Mouse (Mus musculus) frontal cortex, postnatal 10 days (tissue): ENCODE results near the gene Fahd1.

Experiments used
- DNase-seq, 2 experiments: peaks; one replicate each; pipeline ENCODE4 v3.0.0; 2022; ENCODE audit warnings: low spot score in 2 of 2, mixed read lengths in 1 of 2

The Fahd1 gene

GRCm38 (mm10) chr17:24847386-24847785 lies 2.8 kb downstream of the Fahd1 start:
- DNase-seq: no peak

GRCm38 (mm10) chr17:24844525-24844924 lies 5.6 kb downstream of the Fahd1 start:
- DNase-seq: no peak

- no peak for DNase-seq
These were observed 7.5 kb downstream of the Fahd1 start for GRCm38 (mm10) chr17:24842631-24843030.

GRCm38 (mm10) chr17:24841133-24841532 lies 9.0 kb downstream of the Fahd1 start:
- DNase-seq: no peak

- DNase-seq: no peak
These were observed 9.8 kb downstream of the Fahd1 start for GRCm38 (mm10) chr17:24840341-24840740.

- no peak for DNase-seq
These were observed 10.3 kb downstream of the Fahd1 start, which contains the start of gene Hagh for GRCm38 (mm10) chr17:24839842-24840241. Gene Hagh (plus strand): TSS chr17:24840143.

GRCm38 (mm10) chr17:24821351-24822280 lies 28.5 kb downstream of the Fahd1 start:
- DNase-seq: no peak

- no peak for DNase-seq
These were observed 30.7 kb downstream of the Fahd1 start for GRCm38 (mm10) chr17:24819469-24819868.

GRCm38 (mm10) chr17:24818172-24818571 lies 32.0 kb downstream of the Fahd1 start:
- DNase-seq: no peak

GRCm38 (mm10) chr17:24817503-24817902 lies 32.7 kb downstream of the Fahd1 start:
- DNase-seq: no peak

- no peak for DNase-seq
These were observed 34.9 kb downstream of the Fahd1 start for GRCm38 (mm10) chr17:24815256-24815655.

GRCm38 (mm10) chr17:24812215-24812614 lies 37.9 kb downstream of the Fahd1 start:
- DNase-seq: no peak

- DNase-seq: no peak
These were observed 39.0 kb downstream of the Fahd1 start for GRCm38 (mm10) chr17:24811211-24811610.

GRCm38 (mm10) chr17:24803952-24804951 lies 45.9 kb downstream of the Fahd1 start, which contains the start of gene Meiob:
Gene Meiob (plus strand): TSS chr17:24804289.
- peak; percentile 5 to 22 for DNase-seq

GRCm38 (mm10) chr17:24800524-24800923 lies 49.6 kb downstream of the Fahd1 start:
- DNase-seq: no peak

GRCm38 (mm10) chr17:24799476-24799875 lies 50.7 kb downstream of the Fahd1 start:
- DNase-seq: no peak
